Mouse (Mus musculus): ENCODE measurements around the gene Grik2. TPM values are rescaled to one million over a fixed set of nuclear protein-coding genes. Genes with fewer than 3 reads are reported as not detected.
"Not testable (repeated sequence)": the region's sequence is repeated elsewhere in the genome, so short reads cannot be mapped to it uniquely, and the experiment has no call there.

Grik2 gene
- polyA plus RNA-seq, 1 experiment from 2014 or later = 0.87 TPM

DNA sequence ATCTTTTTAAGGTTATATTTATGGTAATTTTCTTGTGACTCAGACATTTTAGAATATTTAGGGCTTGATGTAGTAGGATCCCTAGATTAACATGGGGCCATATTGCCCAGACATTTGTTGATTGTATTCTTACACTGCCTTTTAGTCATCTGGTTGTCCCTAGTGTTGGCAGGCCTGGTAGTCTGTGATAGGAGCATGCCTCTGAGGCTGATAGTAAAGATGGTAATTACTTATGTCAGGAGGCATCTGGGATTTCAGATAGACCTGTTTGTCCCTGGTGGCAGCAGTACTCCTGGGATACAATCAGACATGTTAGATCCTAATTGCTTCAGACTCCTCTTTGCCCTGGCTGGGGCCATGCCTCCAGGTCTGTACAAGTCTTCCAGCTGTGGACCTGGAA, 423.3 kb downstream of the Grik2 start:
- Histone ChIP-seq H3K4me2 (no peak overlapping the region), H3K9me3 (replicated peaks) (no peaks in the 10 kb centered on the region), H3K4me3 (no peak overlapping the region), H3K27me3 (no peaks in the 10 kb centered on the region), H3K9ac (no peak overlapping the region), H3K4me1 (replicated peaks) (no peaks in the 10 kb centered on the region), H3K36me3 (no peaks in the 10 kb centered on the region), H3K27ac (no peak overlapping the region)
- ATAC-seq (replicated peaks; ENCODE audit: insufficient number of reproducible peaks, insufficient read depth, low FRiP score, low read depth) = no peak

DNA sequence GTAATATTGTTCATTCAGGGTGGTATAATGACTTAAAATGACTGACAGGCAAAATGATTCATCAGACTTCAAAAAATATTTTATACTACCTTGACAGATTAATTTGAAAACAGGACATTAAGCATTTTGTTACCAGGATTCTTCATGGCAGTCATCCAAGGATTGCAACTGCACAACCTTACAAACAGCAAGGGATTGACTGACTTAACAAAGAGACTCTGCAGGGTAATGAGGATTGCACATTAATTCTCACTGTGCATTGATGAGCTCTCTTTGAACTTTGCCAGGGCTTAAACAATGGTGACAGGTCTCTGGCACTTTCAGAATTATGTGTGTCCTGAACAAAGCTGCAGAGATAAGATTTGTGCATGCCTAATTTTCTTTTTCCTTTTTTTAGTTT, 466.2 kb downstream of the Grik2 start:
- Histone ChIP-seq H3K4me3 (no peak overlapping the region), H3K36me3 (no peaks in the 10 kb centered on the region), H3K9ac (no peak overlapping the region), H3K9me3 (replicated peaks) (no peaks in the 10 kb centered on the region), H3K4me2 (no peak overlapping the region), H3K27ac (no peak overlapping the region), H3K27me3 (no peaks in the 10 kb centered on the region), H3K4me1 (replicated peaks) (no peaks in the 10 kb centered on the region)
- ATAC-seq (replicated peaks; ENCODE audit: insufficient number of reproducible peaks, insufficient read depth, low FRiP score, low read depth) = no peak

DNA sequence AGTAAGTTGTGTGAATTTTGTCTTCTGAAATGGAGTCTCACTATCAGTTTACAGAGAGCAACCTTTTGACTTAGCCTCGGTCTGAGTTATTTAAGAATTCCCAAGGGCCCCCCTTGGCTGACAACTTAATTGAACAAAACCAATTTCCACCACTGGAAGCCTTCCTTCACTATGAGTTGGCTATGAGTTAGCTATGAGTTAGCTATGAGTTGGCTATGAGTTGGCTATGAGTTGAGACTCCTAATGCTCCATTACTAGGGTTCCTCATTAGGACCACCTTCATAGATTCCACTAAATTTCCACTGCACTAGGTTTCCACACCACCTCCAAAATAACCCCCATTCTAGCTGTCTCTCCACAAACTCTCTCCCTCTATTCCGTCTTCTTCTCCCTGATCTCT, 468.7 kb downstream of the Grik2 start:
- no peak for ATAC-seq (replicated peaks; ENCODE audit: insufficient number of reproducible peaks, insufficient read depth, low FRiP score, low read depth)
- H3K27ac ChIP-seq = no peak overlapping the region
- no peak overlapping the region for H3K4me2 ChIP-seq
- H3K27me3 ChIP-seq = no peaks in the 10 kb centered on the region
- WGBS = 73% methylated on average over 2 of the region's 2 CpGs
- no peaks in the 10 kb centered on the region for H3K4me1 ChIP-seq (replicated peaks)
- H3K9me3 ChIP-seq (replicated peaks) = no peaks in the 10 kb centered on the region
- no peaks in the 10 kb centered on the region for H3K36me3 ChIP-seq
- H3K9ac ChIP-seq = no peak overlapping the region
- no peak overlapping the region for H3K4me3 ChIP-seq

DNA sequence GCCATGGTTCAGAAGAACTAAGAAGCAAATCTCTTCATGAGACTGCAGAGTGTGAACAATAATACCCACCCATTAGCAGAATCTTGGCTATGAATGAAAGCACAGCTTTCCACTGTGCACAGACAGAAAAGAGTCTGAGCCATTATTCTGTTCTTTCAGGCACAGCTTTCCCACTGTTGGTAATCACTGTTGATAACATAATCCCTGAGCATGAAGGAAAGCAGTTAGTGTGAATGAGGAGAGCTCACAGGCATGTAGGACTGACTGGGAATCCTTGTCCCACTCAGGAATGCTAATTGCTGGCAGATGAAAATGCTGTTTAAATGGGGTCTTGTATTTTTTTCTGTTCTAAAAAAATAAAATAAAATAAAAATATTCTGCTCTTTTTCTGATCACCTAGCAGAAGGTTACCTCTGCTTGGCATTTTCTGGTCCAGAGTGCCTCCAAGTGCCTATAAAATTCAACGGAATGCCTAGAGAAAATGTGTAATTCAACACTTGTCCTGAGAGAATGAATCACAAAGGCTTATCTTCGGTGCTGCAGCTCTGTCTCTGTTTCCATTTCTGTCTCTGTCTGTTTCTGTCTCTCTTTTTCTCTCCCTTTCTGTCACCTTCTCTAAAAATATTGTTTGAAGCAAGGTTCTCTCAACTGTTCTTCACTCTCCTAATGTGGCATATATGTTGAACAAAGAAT, 532.2 kb downstream of the Grik2 start:
- no peaks in the 10 kb centered on the region for H3K4me1 ChIP-seq (replicated peaks)
- 17% methylated on average over 2 of the region's 2 CpGs for WGBS
- H3K9me3 ChIP-seq (replicated peaks) = no peaks in the 10 kb centered on the region
- ATAC-seq (replicated peaks; ENCODE audit: insufficient number of reproducible peaks, insufficient read depth, low FRiP score, low read depth) = no peak; the same call in 1 of the 2 replicates
- H3K4me3 ChIP-seq = no peak overlapping the region
- no peak overlapping the region for H3K4me2 ChIP-seq
- H3K27ac ChIP-seq = no peak overlapping the region
- H3K9ac ChIP-seq = no peak overlapping the region
- H3K27me3 ChIP-seq = no peaks in the 10 kb centered on the region
- no peaks in the 10 kb centered on the region for H3K36me3 ChIP-seq

GRCm38 (mm10) chr10:49237356-49237755, 551.2 kb downstream of the Grik2 start:
- not testable (repeated sequence) for H3K4me3 ChIP-seq; H3K27ac ChIP-seq; H3K4me2 ChIP-seq; H3K27me3 ChIP-seq; H3K36me3 ChIP-seq; ATAC-seq (replicated peaks; ENCODE audit: insufficient number of reproducible peaks, insufficient read depth, low FRiP score, low read depth); H3K9me3 ChIP-seq (replicated peaks); H3K4me1 ChIP-seq (replicated peaks); H3K9ac ChIP-seq
- 80% methylated on average over 6 of the region's 6 CpGs for WGBS

DNA sequence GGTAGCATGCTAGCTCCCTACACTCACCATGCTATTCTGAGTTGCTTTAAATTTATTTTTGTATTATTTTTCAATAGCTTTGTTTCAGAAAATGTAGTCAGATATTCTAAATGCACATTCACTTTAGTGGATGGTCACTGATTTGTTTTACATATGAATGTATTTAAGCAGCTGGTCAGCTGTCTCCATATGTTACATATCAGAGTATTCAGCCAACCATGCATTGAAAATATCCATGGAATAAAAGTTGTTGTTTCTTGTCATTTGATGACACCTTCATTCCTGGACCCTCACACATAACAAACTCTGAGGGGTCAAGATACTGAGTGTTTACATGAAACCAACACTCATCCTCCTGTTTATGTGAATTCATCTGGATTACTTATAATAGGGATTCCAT, 551.7 kb downstream of the Grik2 start:
- not testable (repeated sequence) for ATAC-seq (replicated peaks; ENCODE audit: insufficient number of reproducible peaks, insufficient read depth, low FRiP score, low read depth); H3K27ac ChIP-seq; H3K4me2 ChIP-seq; H3K4me1 ChIP-seq (replicated peaks); H3K27me3 ChIP-seq; H3K4me3 ChIP-seq; H3K9ac ChIP-seq; H3K9me3 ChIP-seq (replicated peaks); H3K36me3 ChIP-seq

GRCm38 (mm10) chr10:49220096-49220495, 568.5 kb downstream of the Grik2 start:
- H3K9ac ChIP-seq = no peak overlapping the region
- H3K36me3 ChIP-seq = no peaks in the 10 kb centered on the region
- no peak for ATAC-seq (replicated peaks; ENCODE audit: insufficient number of reproducible peaks, insufficient read depth, low FRiP score, low read depth)
- no peaks in the 10 kb centered on the region for H3K4me1 ChIP-seq (replicated peaks)
- H3K9me3 ChIP-seq (replicated peaks) = no peaks in the 10 kb centered on the region
- H3K27me3 ChIP-seq = no peaks in the 10 kb centered on the region
- H3K4me3 ChIP-seq = no peak overlapping the region
- WGBS = 81% methylated on average over 1 of the region's 1 CpGs
- no peak overlapping the region for H3K27ac ChIP-seq
- H3K4me2 ChIP-seq = no peak overlapping the region

DNA sequence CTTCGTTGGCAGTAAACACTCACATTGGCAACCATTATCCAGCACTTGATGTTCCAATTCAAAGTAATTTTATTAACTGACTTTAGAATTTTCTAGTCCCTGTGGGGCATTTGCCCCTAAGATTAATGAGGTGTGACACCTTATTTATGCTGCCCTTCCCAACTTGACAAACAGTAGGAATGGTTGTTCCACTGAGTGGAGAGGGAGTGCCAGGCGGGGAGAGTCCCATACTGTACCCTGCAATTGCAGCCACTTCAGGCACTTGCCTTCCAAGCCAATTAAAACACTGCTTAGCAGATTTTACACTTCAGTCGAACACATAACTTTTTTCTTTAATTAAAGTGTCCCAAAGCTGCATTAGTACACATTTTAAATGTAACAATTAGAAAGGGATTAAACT, 568.9 kb downstream of the Grik2 start:
- no peak overlapping the region for H3K27ac ChIP-seq
- ATAC-seq (replicated peaks; ENCODE audit: insufficient number of reproducible peaks, insufficient read depth, low FRiP score, low read depth) = no peak
- no peaks in the 10 kb centered on the region for H3K27me3 ChIP-seq
- H3K4me2 ChIP-seq = no peak overlapping the region
- no peak overlapping the region for H3K4me3 ChIP-seq
- H3K36me3 ChIP-seq = no peaks in the 10 kb centered on the region
- H3K9me3 ChIP-seq (replicated peaks) = no peaks in the 10 kb centered on the region
- 48% methylated on average over 3 of the region's 3 CpGs for WGBS
- H3K4me1 ChIP-seq (replicated peaks) = no peaks in the 10 kb centered on the region
- H3K9ac ChIP-seq = no peak overlapping the region

- ATAC-seq (replicated peaks; ENCODE audit: insufficient number of reproducible peaks, insufficient read depth, low FRiP score, low read depth) = no peak
- Histone ChIP-seq H3K9me3 (replicated peaks) (no peaks in the 10 kb centered on the region), H3K27ac (no peak overlapping the region), H3K27me3 (no peaks in the 10 kb centered on the region), H3K4me2 (no peak overlapping the region), H3K4me1 (replicated peaks) (no peaks in the 10 kb centered on the region), H3K4me3 (no peak overlapping the region), H3K9ac (no peak overlapping the region), H3K36me3 (no peaks in the 10 kb centered on the region)
Observed at GRCm38 (mm10) chr10:49191773-49192371, 596.7 kb downstream of the Grik2 start.

GRCm38 (mm10) chr10:49191291-49191690, 597.3 kb downstream of the Grik2 start:
- Histone ChIP-seq H3K4me3 (no peak overlapping the region), H3K4me1 (replicated peaks) (no peaks in the 10 kb centered on the region), H3K9ac (no peak overlapping the region), H3K4me2 (no peak overlapping the region), H3K9me3 (replicated peaks) (no peaks in the 10 kb centered on the region), H3K36me3 (no peaks in the 10 kb centered on the region), H3K27me3 (no peaks in the 10 kb centered on the region), H3K27ac (no peak overlapping the region)
- no peak for ATAC-seq (replicated peaks; ENCODE audit: insufficient number of reproducible peaks, insufficient read depth, low FRiP score, low read depth)
- WGBS = 67% methylated on average over 1 of the region's 1 CpGs

DNA sequence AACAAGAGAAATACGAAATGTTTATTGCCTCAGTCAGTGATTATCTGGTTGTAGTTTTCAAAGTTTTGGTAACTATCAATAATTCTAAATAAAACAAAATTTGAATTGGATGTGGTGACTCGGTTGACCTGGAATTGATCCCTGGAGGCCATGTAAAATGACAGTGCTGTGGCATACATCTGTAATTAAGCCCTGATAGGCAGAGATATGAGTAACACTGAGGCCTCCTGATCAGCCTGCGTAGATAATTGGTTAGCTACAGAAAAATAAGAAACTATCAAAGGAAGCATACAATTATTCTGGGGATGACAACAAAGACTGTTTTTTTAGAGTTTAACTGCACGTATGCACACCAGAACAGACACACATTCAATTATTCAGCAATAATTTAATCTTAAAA, 634.4 kb downstream of the Grik2 start:
- 76% methylated on average over 4 of the region's 4 CpGs for WGBS
- ATAC-seq (replicated peaks; ENCODE audit: insufficient number of reproducible peaks, insufficient read depth, low FRiP score, low read depth) = no peak
- H3K9ac ChIP-seq = no peak overlapping the region
- H3K36me3 ChIP-seq = no peaks in the 10 kb centered on the region
- no peaks in the 10 kb centered on the region for H3K9me3 ChIP-seq (replicated peaks)
- H3K27ac ChIP-seq = no peak overlapping the region
- H3K4me3 ChIP-seq = no peak overlapping the region
- H3K4me2 ChIP-seq = no peak overlapping the region
- no peaks in the 10 kb centered on the region for H3K27me3 ChIP-seq
- no peaks in the 10 kb centered on the region for H3K4me1 ChIP-seq (replicated peaks)

GRCm38 (mm10) chr10:49151496-49151895, 637.1 kb downstream of the Grik2 start:
- WGBS = 88% methylated on average over 4 of the region's 4 CpGs

More at GRCm38 (mm10) chr10:49151496-49151895, 637.1 kb downstream of the Grik2 start:
- not testable (repeated sequence) for H3K9ac ChIP-seq; H3K27me3 ChIP-seq; H3K4me1 ChIP-seq (replicated peaks); H3K27ac ChIP-seq; H3K36me3 ChIP-seq; ATAC-seq (replicated peaks; ENCODE audit: insufficient number of reproducible peaks, insufficient read depth, low FRiP score, low read depth); H3K9me3 ChIP-seq (replicated peaks); H3K4me3 ChIP-seq; H3K4me2 ChIP-seq
